Mouse (Mus musculus): ENCODE data around the gene Adprm.

DNA sequence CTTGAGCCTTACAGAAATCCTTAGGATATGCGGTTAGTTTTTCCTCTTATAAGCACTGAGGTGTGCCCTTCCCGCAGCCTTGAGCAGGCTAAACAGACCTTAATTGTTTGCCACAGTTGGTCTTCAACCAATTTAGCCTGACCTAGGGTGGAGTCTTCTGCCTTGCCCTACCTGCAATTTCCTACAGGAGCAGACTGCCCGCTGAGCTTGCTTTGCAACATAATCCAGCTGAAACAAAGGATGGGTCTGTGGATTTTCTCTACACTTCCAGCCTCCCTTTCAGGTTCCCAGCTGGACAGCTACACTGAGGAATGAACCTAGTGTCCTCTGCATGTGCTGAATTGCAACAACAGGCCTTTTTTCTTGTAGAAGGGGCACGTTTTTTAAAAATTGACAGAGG is 40.8 kb downstream of the Adprm start:
- TF ChIP-seq CTCF (IDR thresholded peaks at IDR 0.05; ENCODE audit: control insufficient read depth, insufficient read depth, insufficient read length) (no peak), MAX (IDR thresholded peaks at IDR 0.05) (no peak)
